Mouse (Mus musculus): Measurements from ENCODE around the gene Prdm13. TPM values are rescaled to one million over a fixed set of nuclear protein-coding genes. Genes with fewer than 3 reads are reported as not detected.

Prdm13 gene
- total RNA-seq (2021) = not detected
- long read RNA-seq, experiment 1 = 0 reads
- long read RNA-seq, experiment 2 = 0 reads

GRCm38 (mm10) chr4:21685595-21686091 lies at the start of gene Prdm13:
Prdm13 (minus strand) TSS chr4:21685963.
- intact Hi-C loops (cut with DNase I) = no loop called here
- DNase-seq (ENCODE audit: extremely low spot score in 1 of 2, low spot score in 2 of 2) = no peak
- no peak within 1 kb of the TSS for H3K27ac ChIP-seq
- H3K4me3 ChIP-seq = no peak within 1 kb of the TSS
- TF ChIP-seq CTCF (IDR thresholded peaks at IDR 0.05) = no peak

- TF ChIP-seq CTCF (IDR thresholded peaks at IDR 0.05) = no peak
- intact Hi-C loops (cut with DNase I) = loop anchor here (2.0 to 5.0 kb wide), 2 partner anchors 39 to 85 kb away; partner anchors contain the start of genes Tstd3 and Usp45
- DNase-seq (ENCODE audit: extremely low spot score in 1 of 2, low spot score in 2 of 2) = peak; percentile 92 to 94
- Histone ChIP-seq H3K27ac (peak within 1 kb of the TSS; percentile 85), H3K4me3 (peak within 1 kb of the TSS; percentile 82)
Observed at GRCm38 (mm10) chr4:21727615-21728165, 41.9 kb upstream of the Prdm13 start, which contains the start of gene Ccnc. Ccnc (plus strand) TSS chr4:21727701.

- peak; percentile 67 for TF ChIP-seq CTCF (IDR thresholded peaks at IDR 0.05)
- peak; percentile 17 to 25 for DNase-seq (ENCODE audit: extremely low spot score in 1 of 2, low spot score in 2 of 2)
- peak overlapping the region; percentile 85 for H3K27ac ChIP-seq
- peak overlapping the region; percentile 82 for H3K4me3 ChIP-seq
- intact Hi-C loops (cut with DNase I) = loop anchor here (2.0 to 5.0 kb wide), 2 partner anchors 40 to 85 kb away; partner anchors contain the start of genes Tstd3 and Usp45
Observed at GRCm38 (mm10) chr4:21726912-21727614, 41.3 kb upstream of the Prdm13 start.

- H3K27ac ChIP-seq = no peak overlapping the region
- intact Hi-C loops (cut with DNase I) = no loop called here
- H3K4me3 ChIP-seq = no peak overlapping the region
- no peak for DNase-seq (ENCODE audit: extremely low spot score in 1 of 2, low spot score in 2 of 2)
- no peak for TF ChIP-seq CTCF (IDR thresholded peaks at IDR 0.05)
Observed at GRCm38 (mm10) chr4:21722752-21723334, 37.1 kb upstream of the Prdm13 start.

- no peak overlapping the region for H3K4me3 ChIP-seq
- peak in 1 of 2 experiments; percentile 19 for DNase-seq (ENCODE audit: extremely low spot score in 1 of 2, low spot score in 2 of 2)
Observed at GRCm38 (mm10) chr4:21712147-21712546, 26.4 kb upstream of the Prdm13 start.

GRCm38 (mm10) chr4:21705046-21705445 lies 19.3 kb upstream of the Prdm13 start:
- intact Hi-C loops (cut with DNase I) = no loop called here
- H3K27ac ChIP-seq = no peak overlapping the region

More at GRCm38 (mm10) chr4:21712147-21712546, 26.4 kb upstream of the Prdm13 start:
- no peak for TF ChIP-seq CTCF (IDR thresholded peaks at IDR 0.05)
- intact Hi-C loops (cut with DNase I) = no loop called here
- H3K27ac ChIP-seq = no peak overlapping the region

GRCm38 (mm10) chr4:21695638-21696254 lies 10.0 kb upstream of the Prdm13 start:
- H3K4me3 ChIP-seq = no peak overlapping the region
- intact Hi-C loops (cut with DNase I) = loop anchor here (1.0 to 2.0 kb wide), 2 partner anchors 159 to 259 kb away; no protein-coding TSS in a partner anchor
- H3K27ac ChIP-seq = no peak overlapping the region
- TF ChIP-seq CTCF (IDR thresholded peaks at IDR 0.05) = peak; percentile 61
- peak in 1 of 2 experiments; percentile 47 for DNase-seq (ENCODE audit: extremely low spot score in 1 of 2, low spot score in 2 of 2)

More at GRCm38 (mm10) chr4:21705046-21705445, 19.3 kb upstream of the Prdm13 start:
- TF ChIP-seq CTCF (IDR thresholded peaks at IDR 0.05) = peak; percentile 36
- no peak for DNase-seq (ENCODE audit: extremely low spot score in 1 of 2, low spot score in 2 of 2)
- H3K4me3 ChIP-seq = no peak overlapping the region

- intact Hi-C loops (cut with DNase I) = no loop called here
- no peak for TF ChIP-seq CTCF (IDR thresholded peaks at IDR 0.05)
- Histone ChIP-seq H3K27ac (no peak overlapping the region), H3K4me3 (no peak overlapping the region)
- DNase-seq (ENCODE audit: extremely low spot score in 1 of 2, low spot score in 2 of 2) = no peak
Observed at GRCm38 (mm10) chr4:21690221-21690620, 4.5 kb upstream of the Prdm13 start.

- Histone ChIP-seq H3K27ac (no peak overlapping the region), H3K4me3 (no peak overlapping the region)
- intact Hi-C loops (cut with DNase I) = no loop called here
- DNase-seq (ENCODE audit: extremely low spot score in 1 of 2, low spot score in 2 of 2) = no peak
- TF ChIP-seq CTCF (IDR thresholded peaks at IDR 0.05) = no peak
Observed at GRCm38 (mm10) chr4:21689492-21689941, 3.8 kb upstream of the Prdm13 start.

- intact Hi-C loops (cut with DNase I) = no loop called here
- peak overlapping the region; percentile 26 for H3K4me3 ChIP-seq
- no peak; the same call in 1 of the 2 replicates for TF ChIP-seq CTCF (IDR thresholded peaks at IDR 0.05)
- DNase-seq (ENCODE audit: extremely low spot score in 1 of 2, low spot score in 2 of 2) = no peak
- no peak overlapping the region for H3K27ac ChIP-seq
Observed at GRCm38 (mm10) chr4:21688703-21689200, 3.0 kb upstream of the Prdm13 start.
